Comparison of ENCODE assay signal across 8 mouse cellular contexts in genomic region chr9:75559512-75560012, GRCm38 (mm10). TPM values are rescaled to one million over a fixed set of nuclear protein-coding genes. Genes with fewer than 3 reads are reported as not detected.
DNase-seq lines count a peak whose midpoint lies in the region; ATAC-seq and TF ChIP-seq lines count a peak whose summit lies in the region.

Gene Tmod3 (minus strand): TSS chr9:75559657.

- no peak for TF ChIP-seq EP300 in lung, postnatal 0 days (IDR thresholded peaks at IDR 0.05)

- peak within 1 kb of the TSS; percentile 66 for H3K4me2 ChIP-seq in lung, postnatal 0 days (replicated peaks; ENCODE audit: low read depth, low read length)

- ATAC-seq in hematopoietic stem cell, adult 5-6 weeks (replicated peaks in 1 of 2; ENCODE audit: insufficient read depth in 1 of 2, low FRiP score in 2 of 2, low TSS enrichment in 1 of 2, low read depth in 1 of 2, poor library complexity in 2 of 2, severe bottlenecking in 2 of 2): peak; percentile 94 to 95
- ATAC-seq in lung, postnatal 0 days: peak; percentile 95

- WGBS in lung, postnatal 0 days: 2% methylated on average over 21 of the region's 21 CpGs

- peak; percentile 84 for DNase-seq in MEL-GATA-1-ER (ENCODE audit: extremely low read depth, low read depth)
- peak; percentile 95 for DNase-seq in cerebellum, adult 8-10 months
- DNase-seq in forelimb bud, embryonic 11.5 days (ENCODE audit: low read depth, low spot score): peak; percentile 91
- DNase-seq in layer of hippocampus, adult 9-11 months: peak; percentile 96
- DNase-seq in lung, postnatal 0 days (ENCODE audit: low spot score): peak; percentile 96
- DNase-seq in ovary, postnatal 14 days (ENCODE audit: low spot score): peak; percentile 90
- peak; percentile 97 for DNase-seq in thymus, postnatal 14 days

- no peak for TF ChIP-seq CTCF in lung, postnatal 0 days (IDR thresholded peaks at IDR 0.05)

- no peaks in the 10 kb centered on the region for H3K9me3 ChIP-seq in lung, postnatal 0 days (ENCODE audit: low read length)

- peak within 1 kb of the TSS; percentile 93 for H3K4me3 ChIP-seq in lung, postnatal 0 days (ENCODE audit: low read depth, low read length)

- peak within 1 kb of the TSS; percentile 92 for H3K9ac ChIP-seq in lung, postnatal 0 days (replicated peaks; ENCODE audit: low read depth)

- H3K27me3 ChIP-seq in lung, postnatal 0 days (replicated peaks; ENCODE audit: insufficient read depth, low read length): no peaks in the 10 kb centered on the region

- H3K4me1 ChIP-seq in lung, postnatal 0 days (ENCODE audit: insufficient read depth, low read depth, low read length): peaks cover 13% of the 10 kb centered on the region; the same call in 1 of the 2 replicates

- peak within 1 kb of the TSS; percentile 97 for H3K27ac ChIP-seq in lung, postnatal 0 days (ENCODE audit: low read length)

- no peaks in the 10 kb centered on the region for H3K36me3 ChIP-seq in lung, postnatal 0 days (ENCODE audit: insufficient read depth, low read length)

RNA-seq across cellular contexts. Expression of gene Tmod3, which starts in this region (rescaled TPM):
- total RNA-seq in hematopoietic stem cell, adult 5-6 weeks (2017): 103 and 104 TPM in 2 replicates
- polyA plus RNA-seq in lung, postnatal 0 days (2015; fragmentation: Nextera tagmentation; extraction: Ambion mirVana): 183 and 213 TPM in 2 replicates

Comparison
In these comparisons a context has a peak if more than half of its experiments do, and no peak if none do; other contexts are left out.
1. Peak in every context shown above with its lines: DNase-seq, ATAC-seq, H3K4me3 ChIP-seq and H3K27ac ChIP-seq.